19 mouse cellular contexts compared by ENCODE assay signal in the genomic region with DNA sequence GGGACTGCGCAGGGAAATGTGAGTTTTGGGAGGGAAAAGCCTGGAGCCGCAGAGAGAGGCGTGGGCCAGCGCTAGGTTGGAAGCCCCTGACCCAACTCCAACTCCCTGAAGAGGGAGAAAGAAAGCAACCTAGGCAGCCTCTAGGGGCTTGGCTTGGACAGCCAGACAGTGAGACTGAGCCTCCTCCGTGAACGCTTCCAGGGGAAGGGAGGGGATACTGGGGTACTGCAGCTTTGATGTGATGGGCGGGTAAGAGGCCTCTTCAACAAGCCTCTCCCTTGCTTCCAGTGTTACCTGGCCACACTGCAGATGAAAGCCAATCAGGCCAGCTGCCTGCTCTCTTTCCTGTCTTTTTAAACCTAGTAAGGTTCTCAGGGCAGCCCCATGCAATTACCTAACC.
A peak's percentile ranks its signal among the peaks of the same experiment; 100 is the strongest.
DNase-seq lines count a peak whose midpoint lies in the region; ATAC-seq and TF ChIP-seq lines count a peak whose summit lies in the region.
"Had no signal": no experiment of that assay in that cellular context is flagged by ENCODE, and none has a peak within 500 bp of the region (broad histone marks: within the 10 kb centered on the region; RNA-seq: fewer than 3 reads in every experiment).

No protein-coding gene starts in this region.

- ATAC-seq in hindbrain, embryonic 12.5 days (ENCODE audit: low FRiP score), result no peak
- ATAC-seq in hindbrain, embryonic 13.5 days (ENCODE audit: low FRiP score), result no peak
- peak; percentile 56 for ATAC-seq in midbrain, embryonic 13.5 days
- no peak for ATAC-seq in midbrain, embryonic 16.5 days
- ATAC-seq: forebrain, embryonic 13.5 days; intestine, embryonic 15.5 days had no signal

- TF ChIP-seq POLR2A in brain, embryonic 14.5 days (IDR thresholded peaks at IDR 0.05; ENCODE audit: borderline replicate concordance, extremely low read depth, insufficient read depth, insufficient read length, poor library complexity, severe bottlenecking), result no peak

- H3K4me3 ChIP-seq in hindbrain, embryonic 12.5 days, result no peak overlapping the region
- no peak overlapping the region for H3K4me3 ChIP-seq in hindbrain, embryonic 13.5 days
- no peak overlapping the region for H3K4me3 ChIP-seq in midbrain, embryonic 13.5 days (replicated peaks)
- no peak overlapping the region for H3K4me3 ChIP-seq in midbrain, embryonic 16.5 days (ENCODE audit: low read depth, low read length)
- H3K4me3 ChIP-seq: embryonic facial prominence, embryonic 13.5 days; forebrain, embryonic 13.5 days; gastrocnemius, adult 2 months; intestine, embryonic 15.5 days had no signal

- H3K9ac ChIP-seq in hindbrain, embryonic 12.5 days, result no peak overlapping the region
- H3K9ac ChIP-seq in hindbrain, embryonic 13.5 days, result no peak overlapping the region
- no peak overlapping the region for H3K9ac ChIP-seq in midbrain, embryonic 13.5 days (replicated peaks)
- no peak overlapping the region for H3K9ac ChIP-seq in midbrain, embryonic 16.5 days (ENCODE audit: low read depth, low read length)
- H3K9ac ChIP-seq: embryonic facial prominence, embryonic 13.5 days; forebrain, embryonic 13.5 days; intestine, embryonic 15.5 days had no signal

- WGBS in hindbrain, embryonic 12.5 days, result 34% methylated on average over 7 of the region's 7 CpGs
- 43% methylated on average over 7 of the region's 7 CpGs for WGBS in hindbrain, embryonic 13.5 days
- 28% methylated on average over 7 of the region's 7 CpGs for WGBS in midbrain, embryonic 13.5 days
- WGBS in midbrain, embryonic 16.5 days, result 30% methylated on average over 7 of the region's 7 CpGs

- peaks cover 12% of the 10 kb centered on the region for H3K4me1 ChIP-seq in hindbrain, embryonic 12.5 days
- H3K4me1 ChIP-seq in hindbrain, embryonic 13.5 days (replicated peaks), result peaks cover 17% of the 10 kb centered on the region
- peaks cover 20% of the 10 kb centered on the region for H3K4me1 ChIP-seq in midbrain, embryonic 13.5 days (replicated peaks)
- peaks cover 5% of the 10 kb centered on the region for H3K4me1 ChIP-seq in midbrain, embryonic 16.5 days (ENCODE audit: control insufficient read depth, insufficient read depth, low read length)

- peaks cover 13% of the 10 kb centered on the region for H3K27me3 ChIP-seq in hindbrain, embryonic 12.5 days
- peaks cover 16% of the 10 kb centered on the region for H3K27me3 ChIP-seq in hindbrain, embryonic 13.5 days
- H3K27me3 ChIP-seq in midbrain, embryonic 13.5 days, result no peaks in the 10 kb centered on the region; the same call in 1 of the 2 replicates
- H3K27me3 ChIP-seq in midbrain, embryonic 16.5 days (ENCODE audit: control insufficient read depth, insufficient read depth, low read depth, low read length), result no peaks in the 10 kb centered on the region
- H3K27me3 ChIP-seq: intestine, embryonic 15.5 days had no signal

- H3K9me3 ChIP-seq in hindbrain, embryonic 12.5 days (replicated peaks), result no peaks in the 10 kb centered on the region
- H3K9me3 ChIP-seq in hindbrain, embryonic 13.5 days, result no peaks in the 10 kb centered on the region
- H3K9me3 ChIP-seq in midbrain, embryonic 13.5 days, result no peaks in the 10 kb centered on the region
- H3K9me3 ChIP-seq in midbrain, embryonic 16.5 days (replicated peaks; ENCODE audit: control insufficient read depth, low read length, poor library complexity, severe bottlenecking), result no peaks in the 10 kb centered on the region
- H3K9me3 ChIP-seq: embryonic facial prominence, embryonic 13.5 days; forebrain, embryonic 13.5 days; intestine, embryonic 15.5 days had no signal

- 0 out of 2 replicates have a peak overlapping the region, but pooled peaks have one; percentile 3 for H3K4me2 ChIP-seq in hindbrain, embryonic 12.5 days (replicated peaks)
- H3K4me2 ChIP-seq in hindbrain, embryonic 13.5 days, result no peak overlapping the region
- H3K4me2 ChIP-seq in midbrain, embryonic 13.5 days (replicated peaks), result no peak overlapping the region
- no peak overlapping the region for H3K4me2 ChIP-seq in midbrain, embryonic 16.5 days (ENCODE audit: low read length)
- H3K4me2 ChIP-seq: embryonic facial prominence, embryonic 13.5 days; forebrain, embryonic 13.5 days; intestine, embryonic 15.5 days had no signal

- no peaks in the 10 kb centered on the region for H3K36me3 ChIP-seq in hindbrain, embryonic 12.5 days
- H3K36me3 ChIP-seq in hindbrain, embryonic 13.5 days, result no peaks in the 10 kb centered on the region
- no peaks in the 10 kb centered on the region for H3K36me3 ChIP-seq in midbrain, embryonic 13.5 days
- no peaks in the 10 kb centered on the region for H3K36me3 ChIP-seq in midbrain, embryonic 16.5 days (ENCODE audit: control insufficient read depth, insufficient read depth, low read length)
- H3K36me3 ChIP-seq: embryonic facial prominence, embryonic 13.5 days; intestine, embryonic 15.5 days had no signal

- no peak overlapping the region for H3K27ac ChIP-seq in hindbrain, embryonic 12.5 days
- H3K27ac ChIP-seq in hindbrain, embryonic 13.5 days, result no peak overlapping the region; the same call in 1 of the 2 replicates
- H3K27ac ChIP-seq in midbrain, embryonic 13.5 days, result peak overlapping the region; percentile 54
- no peak overlapping the region for H3K27ac ChIP-seq in midbrain, embryonic 16.5 days (ENCODE audit: low read length)
- H3K27ac ChIP-seq: forebrain, embryonic 13.5 days; gastrocnemius, adult 2 months; intestine, embryonic 15.5 days had no signal

- peak; percentile 25 for DNase-seq in ZHBTc4 (ENCODE audit: low read depth, low spot score)
- peak; percentile 31 for DNase-seq in brain, embryonic 14.5 days (ENCODE audit: low read depth)
- DNase-seq in kidney, adult 11 months, result no peak
- DNase-seq: adrenal gland, adult 8-10 months; adrenal gland, postnatal 36 days; cerebellum, adult 11 months; cerebellum, adult 8-10 months; cerebellum, postnatal 25 days; gastrocnemius, adult 2 months; gastrocnemius, postnatal 25 days; heart, postnatal 10 days; heart, postnatal 4 days had no signal

- no peak for TF ChIP-seq CTCF in brain, embryonic 14.5 days (IDR thresholded peaks at IDR 0.05; ENCODE audit: borderline replicate concordance, extremely low read depth, insufficient read depth, insufficient read length)
